ENCODE assay signal across 8 mouse cellular contexts in the genomic region with DNA sequence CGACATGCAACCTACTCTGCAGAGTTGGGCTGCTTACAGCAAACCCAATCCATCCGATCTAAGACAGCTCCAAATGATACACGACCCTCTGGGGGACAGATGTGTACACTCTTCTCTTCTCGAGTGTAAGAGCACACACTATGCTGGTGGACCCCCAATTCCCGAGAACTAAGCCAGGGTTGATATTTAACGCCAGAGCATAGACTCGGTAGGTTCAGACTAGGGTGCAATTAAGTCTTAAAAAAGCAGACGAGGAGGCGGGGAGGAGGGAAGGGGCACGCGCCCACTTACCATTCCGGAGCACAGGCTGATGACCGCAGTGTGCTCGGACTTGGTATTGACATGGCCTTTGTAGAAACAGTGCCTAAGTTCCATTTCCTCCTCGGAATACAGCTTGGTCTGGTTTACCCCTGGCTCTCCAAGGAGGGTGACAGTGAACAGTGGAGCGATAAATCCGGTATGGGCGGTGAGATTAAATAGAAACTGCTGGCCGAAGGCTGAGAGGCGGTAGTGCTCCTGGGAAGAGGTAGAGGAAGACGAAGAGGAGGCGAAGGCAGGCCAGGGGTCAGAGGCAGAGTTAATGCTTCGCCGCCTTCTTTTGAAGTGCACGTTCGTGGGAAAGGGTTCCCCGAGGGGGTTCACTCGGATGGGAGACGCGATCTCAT. TPM values are rescaled to one million over a fixed set of nuclear protein-coding genes. Genes with fewer than 3 reads are reported as not detected.
DNase-seq lines count a peak whose midpoint lies in the region; ATAC-seq and TF ChIP-seq lines count a peak whose summit lies in the region.

No protein-coding gene starts in this region.

- peaks cover 6% of the 10 kb centered on the region for H3K36me3 ChIP-seq in embryonic facial prominence, embryonic 14.5 days (ENCODE audit: control insufficient read depth, insufficient read depth, low read length)
- no peaks in the 10 kb centered on the region for H3K36me3 ChIP-seq in hindbrain, embryonic 11.5 days (ENCODE audit: control insufficient read depth, insufficient read depth, low read length)
- H3K36me3 ChIP-seq in limb, embryonic 14.5 days (ENCODE audit: control insufficient read depth, insufficient read depth, low read length) = peaks cover 4% of the 10 kb centered on the region
- H3K36me3 ChIP-seq in midbrain, embryonic 16.5 days (ENCODE audit: control insufficient read depth, insufficient read depth, low read length) = no peaks in the 10 kb centered on the region

- peak overlapping the region; percentile 82 for H3K4me2 ChIP-seq in embryonic facial prominence, embryonic 14.5 days (ENCODE audit: low read depth, low read length)
- peak overlapping the region; percentile 62 for H3K4me2 ChIP-seq in hindbrain, embryonic 11.5 days (replicated peaks; ENCODE audit: low read depth, low read length)
- peak overlapping the region; percentile 90 for H3K4me2 ChIP-seq in limb, embryonic 14.5 days (replicated peaks; ENCODE audit: low read depth, low read length, severe bottlenecking)
- peak overlapping the region; percentile 87 for H3K4me2 ChIP-seq in midbrain, embryonic 16.5 days (ENCODE audit: low read length)

- no peaks in the 10 kb centered on the region for H3K9me3 ChIP-seq in embryonic facial prominence, embryonic 14.5 days (ENCODE audit: control insufficient read depth, low read length)
- H3K9me3 ChIP-seq in hindbrain, embryonic 11.5 days (ENCODE audit: control insufficient read depth, low read length) = no peaks in the 10 kb centered on the region
- H3K9me3 ChIP-seq in limb, embryonic 14.5 days (ENCODE audit: control insufficient read depth, low read length) = no peaks in the 10 kb centered on the region
- H3K9me3 ChIP-seq in midbrain, embryonic 16.5 days (replicated peaks; ENCODE audit: control insufficient read depth, low read length, poor library complexity, severe bottlenecking) = no peaks in the 10 kb centered on the region

- WGBS in embryonic facial prominence, embryonic 14.5 days = under 1% methylated on average over 30 of the region's 30 CpGs
- 0% methylated on average over 30 of the region's 30 CpGs for WGBS in hindbrain, embryonic 11.5 days
- under 1% methylated on average over 30 of the region's 30 CpGs for WGBS in limb, embryonic 14.5 days
- under 1% methylated on average over 30 of the region's 30 CpGs for WGBS in midbrain, embryonic 16.5 days

- H3K4me1 ChIP-seq in embryonic facial prominence, embryonic 14.5 days (ENCODE audit: control insufficient read depth, insufficient read depth, low read length) = peaks cover 10% of the 10 kb centered on the region; the same call in 1 of the 2 replicates
- peaks cover 9% of the 10 kb centered on the region for H3K4me1 ChIP-seq in hindbrain, embryonic 11.5 days (replicated peaks; ENCODE audit: control insufficient read depth, insufficient read depth, low read length)
- H3K4me1 ChIP-seq in limb, embryonic 14.5 days (ENCODE audit: control insufficient read depth, insufficient read depth, low read length) = peaks cover 9% of the 10 kb centered on the region
- H3K4me1 ChIP-seq in midbrain, embryonic 16.5 days (ENCODE audit: control insufficient read depth, insufficient read depth, low read length) = peaks cover 29% of the 10 kb centered on the region

- peak; percentile 93 for DNase-seq in heart, adult 11 months
- DNase-seq in heart, postnatal 25 days (ENCODE audit: low spot score) = no peak
- peak; percentile 27 for DNase-seq in embryonic facial prominence, embryonic 14.5 days (ENCODE audit: low spot score)
- DNase-seq in hindbrain, embryonic 11.5 days (ENCODE audit: low spot score) = peak; percentile 57
- peak; percentile 6 for DNase-seq in limb, embryonic 14.5 days (ENCODE audit: low spot score)
- no peak for DNase-seq in right cerebral cortex, adult 18-20 months
- no peak for DNase-seq in testis, postnatal 14 days (ENCODE audit: low spot score)

- H3K4me3 ChIP-seq in embryonic facial prominence, embryonic 14.5 days (ENCODE audit: low read depth, low read length) = peak overlapping the region; percentile 59
- H3K4me3 ChIP-seq in hindbrain, embryonic 11.5 days (ENCODE audit: low read depth, low read length) = peak overlapping the region; percentile 48
- peak overlapping the region; percentile 56 for H3K4me3 ChIP-seq in limb, embryonic 14.5 days (replicated peaks; ENCODE audit: low read length)
- H3K4me3 ChIP-seq in midbrain, embryonic 16.5 days (ENCODE audit: low read depth, low read length) = peak overlapping the region; percentile 52

- H3K9ac ChIP-seq in embryonic facial prominence, embryonic 14.5 days (ENCODE audit: low read depth, low read length) = peak overlapping the region; percentile 73
- H3K9ac ChIP-seq in hindbrain, embryonic 11.5 days (ENCODE audit: low read depth, low read length) = peak overlapping the region; percentile 33; the same call in 1 of the 2 replicates
- peak overlapping the region; percentile 77 for H3K9ac ChIP-seq in limb, embryonic 14.5 days (ENCODE audit: low read depth, low read length, severe bottlenecking)
- no peak overlapping the region for H3K9ac ChIP-seq in midbrain, embryonic 16.5 days (ENCODE audit: low read depth, low read length)

- H3K27ac ChIP-seq in embryonic facial prominence, embryonic 14.5 days (replicated peaks; ENCODE audit: low read depth, low read length) = peak overlapping the region; percentile 78
- no peak overlapping the region for H3K27ac ChIP-seq in hindbrain, embryonic 11.5 days (ENCODE audit: low read depth, low read length)
- H3K27ac ChIP-seq in limb, embryonic 14.5 days (replicated peaks; ENCODE audit: low read depth, low read length) = peak overlapping the region; percentile 16
- H3K27ac ChIP-seq in midbrain, embryonic 16.5 days (ENCODE audit: low read length) = no peak overlapping the region

- ATAC-seq in embryonic facial prominence, embryonic 14.5 days (ENCODE audit: low read depth) = no peak
- peak; percentile 8; the same call in 1 of the 2 replicates for ATAC-seq in hindbrain, embryonic 11.5 days (ENCODE audit: low FRiP score)
- ATAC-seq in limb, embryonic 14.5 days (ENCODE audit: low FRiP score, low read depth) = 0 out of 2 replicates have a peak, but pooled peaks have one; percentile 1
- ATAC-seq in midbrain, embryonic 16.5 days = peak; percentile 25

- intact Hi-C loops in heart, postnatal 25 days (cut with DNase I) = loop anchor here (2.0 to 5.0 kb wide), 12 partner anchors 23 to 600 kb away; partner anchors contain the start of gene Gm15737

- no peak for TF ChIP-seq POLR2A in limb, embryonic 14.5 days (IDR thresholded peaks at IDR 0.05; ENCODE audit: borderline replicate concordance, extremely low read depth, insufficient read depth, insufficient read length)

- peaks cover 10% of the 10 kb centered on the region for H3K27me3 ChIP-seq in embryonic facial prominence, embryonic 14.5 days (replicated peaks; ENCODE audit: control insufficient read depth, insufficient read depth, low read length)
- H3K27me3 ChIP-seq in hindbrain, embryonic 11.5 days (ENCODE audit: control insufficient read depth, insufficient read depth, low read length) = peaks cover 30% of the 10 kb centered on the region
- 0 out of 2 replicates have a peak, but pooled peaks cover 10% of the 10 kb centered on the region for H3K27me3 ChIP-seq in limb, embryonic 14.5 days (ENCODE audit: control insufficient read depth, insufficient read depth, low read length)
- H3K27me3 ChIP-seq in midbrain, embryonic 16.5 days (ENCODE audit: control insufficient read depth, insufficient read depth, low read depth, low read length) = peaks cover 39% of the 10 kb centered on the region

RNA-seq across cellular contexts. Expression of gene Adamts9, which starts 1.4 kb away (rescaled TPM):
- 10 to 100 TPM; 20.4 to 21.7 TPM for total RNA-seq in heart, postnatal 25 days (2021)
- 6.9 and 8.2 TPM in 2 replicates for polyA plus RNA-seq in embryonic facial prominence, embryonic 14.5 days (2014; fragmentation: Nextera tagmentation; extraction: Ambion mirVana)
- polyA plus RNA-seq in hindbrain, embryonic 11.5 days (2014; fragmentation: Nextera tagmentation; extraction: Ambion mirVana) = 1.9 and 4.7 TPM in 2 replicates
- 21.2 and 23.0 TPM in 2 replicates for polyA plus RNA-seq in limb, embryonic 14.5 days (2012; rRNA removed)
- 8.9 and 10.6 TPM in 2 replicates for polyA plus RNA-seq in limb, embryonic 14.5 days (2014; fragmentation: Nextera tagmentation; extraction: Ambion mirVana)
- 1.0 and 1.3 TPM in 2 replicates for polyA plus RNA-seq in midbrain, embryonic 16.5 days (2015; fragmentation: Nextera tagmentation; extraction: Ambion mirVana)

Comparison
In these comparisons a context has a peak if more than half of its experiments do, and no peak if none do; other contexts are left out.
1. DNase-seq: peak in heart, adult 11 months (single experiment), embryonic facial prominence, embryonic 14.5 days (single experiment), hindbrain, embryonic 11.5 days (single experiment) and limb, embryonic 14.5 days (single experiment); none in heart, postnatal 25 days (single experiment), right cerebral cortex, adult 18-20 months (single experiment) and testis, postnatal 14 days (single experiment).
2. H3K27ac ChIP-seq: peak in embryonic facial prominence, embryonic 14.5 days (single experiment) and limb, embryonic 14.5 days (single experiment); none in hindbrain, embryonic 11.5 days (single experiment) and midbrain, embryonic 16.5 days (single experiment).
3. Peak in every context shown above with its lines, with median percentiles within 50 percentile points of each other: H3K4me2 ChIP-seq and H3K4me3 ChIP-seq.